Mouse (Mus musculus) left cerebral cortex, postnatal 14 days (tissue): ENCODE results near the gene Prkcq. TPM values are rescaled to one million over a fixed set of nuclear protein-coding genes. Genes with fewer than 3 reads are reported as not detected.
"Not testable (repeated sequence)": the region's sequence is repeated elsewhere in the genome, so short reads cannot be mapped to it uniquely, and the experiment has no call there.

ENCODE experiments used
- DNase-seq, 2 experiments: peaks; one replicate each; pipeline ENCODE4 v3.0.0; 2021 to 2022; ENCODE audit warnings: low spot score in 2 of 2, mixed read lengths in 1 of 2
- intact Hi-C: fragments of 180-260 bp; cut with DNase I; formaldehyde crosslinking; loops from one replicate; pipeline ENCODE4 v1.15.1; 2025
- total RNA-seq, 2 experiments: library from RNA; stranded (reverse); gene quantifications; 2 replicates each; pipeline ENCODE4 v1.2.3; 2021

Prkcq gene
- total RNA-seq, 2 experiments from 2014 or later, result 9.4 to 12.7 TPM

DNA sequence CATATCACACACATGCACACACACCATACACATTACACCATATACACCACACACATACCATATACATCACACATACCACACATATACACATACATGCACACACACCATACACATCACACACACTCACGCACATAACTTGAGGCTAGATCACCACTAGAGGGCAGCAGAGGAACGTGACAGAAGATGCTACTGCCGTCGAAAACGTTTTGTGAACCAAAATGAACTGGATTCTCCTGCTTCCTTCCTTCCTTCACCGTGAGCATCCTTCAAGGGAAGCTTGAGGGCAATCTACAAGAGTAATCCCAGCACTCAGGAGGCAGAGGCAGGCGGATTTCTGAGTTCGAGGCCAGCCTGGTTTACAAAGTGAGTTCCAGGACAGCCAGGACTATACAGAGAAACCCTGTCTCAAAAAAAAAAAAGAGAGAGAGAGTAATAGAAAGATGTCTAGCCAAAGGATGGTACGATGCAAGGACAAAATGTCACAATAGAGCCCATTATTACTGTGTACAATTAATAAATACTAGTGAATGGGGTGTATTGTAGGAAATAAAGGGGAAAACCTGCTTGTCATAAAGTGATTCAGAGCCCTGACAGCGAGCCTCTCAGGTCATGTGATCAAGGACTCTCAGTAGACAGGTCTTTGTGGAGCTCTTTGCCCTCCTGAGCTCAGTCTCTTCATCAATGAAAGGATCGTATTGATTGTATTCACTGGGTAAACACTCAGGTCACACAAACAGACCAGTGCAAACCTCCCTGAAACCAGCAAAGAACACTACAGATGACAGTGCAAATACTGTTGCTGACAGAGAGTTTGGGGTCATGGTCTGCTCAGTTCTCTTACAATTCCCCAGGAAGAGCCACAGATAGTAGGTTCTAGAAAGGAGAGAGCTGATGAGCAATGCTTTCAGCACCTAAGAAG lies 159.9 kb downstream of the Prkcq start:
- intact Hi-C loops, result loop anchor here (1.0 to 2.0 kb wide), 2 partner anchors 170 to 211 kb away; no protein-coding TSS in a partner anchor
- DNase-seq, result peak; percentile 78

DNA sequence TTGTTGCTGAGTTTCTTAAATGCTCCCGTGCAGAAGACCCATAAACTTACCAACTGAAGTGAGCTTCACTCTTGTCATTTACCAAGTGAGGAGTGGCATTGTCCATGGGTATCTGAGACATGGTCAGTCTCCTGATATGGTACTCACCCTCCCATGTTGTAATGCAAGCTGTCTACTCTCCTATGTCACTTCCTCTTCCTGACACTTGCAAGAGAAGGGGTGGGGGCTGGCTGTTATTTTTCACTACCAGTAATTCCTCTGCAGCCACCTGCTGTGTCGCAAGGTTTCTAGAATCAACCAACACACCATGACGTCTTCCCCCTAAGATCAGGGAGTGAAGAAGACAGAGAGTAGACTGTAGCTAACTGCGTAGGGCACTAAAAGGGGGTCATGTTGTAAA lies 160.6 kb downstream of the Prkcq start:
- DNase-seq, result no peak
- intact Hi-C loops, result no loop called here

DNA sequence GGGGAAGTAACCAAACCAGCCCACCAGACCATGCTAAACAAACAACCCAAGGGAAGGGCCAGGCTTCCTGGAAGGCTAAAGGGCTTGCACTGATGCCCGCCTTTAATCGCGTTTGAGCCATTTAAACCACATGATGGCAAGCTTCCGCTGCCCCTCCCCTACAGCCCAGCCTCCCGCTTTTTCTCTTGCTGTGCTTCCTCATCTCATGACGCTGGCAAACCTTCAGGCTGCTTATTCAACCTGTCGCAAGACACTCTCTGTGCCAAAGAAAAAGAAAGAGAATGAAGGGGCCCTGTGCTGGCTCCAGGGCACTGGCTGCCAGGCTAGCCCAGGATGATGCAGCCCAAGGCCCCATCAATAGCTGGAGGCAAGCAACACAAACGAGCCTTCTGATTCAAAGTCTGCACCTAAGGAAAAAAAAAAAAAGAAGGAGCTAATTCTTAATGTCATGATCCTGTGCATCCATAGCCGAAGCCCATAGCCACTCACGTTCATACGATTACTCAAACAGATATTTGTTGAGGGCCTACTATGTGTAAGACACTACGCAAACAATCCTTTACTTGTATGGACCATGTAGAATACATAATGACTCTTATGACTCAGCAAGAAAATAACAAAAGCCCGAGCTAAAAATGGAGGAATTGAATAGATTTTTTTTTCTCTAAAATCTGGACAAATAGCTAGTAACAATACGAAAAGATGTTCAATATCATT lies 161.6 kb downstream of the Prkcq start:
- DNase-seq, result peak; percentile 18 to 44
- intact Hi-C loops, result no loop called here

- intact Hi-C loops, result no loop called here
- no peak for DNase-seq
These were observed 164.4 kb downstream of the Prkcq start for GRCm38 (mm10) chr2:11336320-11336719.

DNA sequence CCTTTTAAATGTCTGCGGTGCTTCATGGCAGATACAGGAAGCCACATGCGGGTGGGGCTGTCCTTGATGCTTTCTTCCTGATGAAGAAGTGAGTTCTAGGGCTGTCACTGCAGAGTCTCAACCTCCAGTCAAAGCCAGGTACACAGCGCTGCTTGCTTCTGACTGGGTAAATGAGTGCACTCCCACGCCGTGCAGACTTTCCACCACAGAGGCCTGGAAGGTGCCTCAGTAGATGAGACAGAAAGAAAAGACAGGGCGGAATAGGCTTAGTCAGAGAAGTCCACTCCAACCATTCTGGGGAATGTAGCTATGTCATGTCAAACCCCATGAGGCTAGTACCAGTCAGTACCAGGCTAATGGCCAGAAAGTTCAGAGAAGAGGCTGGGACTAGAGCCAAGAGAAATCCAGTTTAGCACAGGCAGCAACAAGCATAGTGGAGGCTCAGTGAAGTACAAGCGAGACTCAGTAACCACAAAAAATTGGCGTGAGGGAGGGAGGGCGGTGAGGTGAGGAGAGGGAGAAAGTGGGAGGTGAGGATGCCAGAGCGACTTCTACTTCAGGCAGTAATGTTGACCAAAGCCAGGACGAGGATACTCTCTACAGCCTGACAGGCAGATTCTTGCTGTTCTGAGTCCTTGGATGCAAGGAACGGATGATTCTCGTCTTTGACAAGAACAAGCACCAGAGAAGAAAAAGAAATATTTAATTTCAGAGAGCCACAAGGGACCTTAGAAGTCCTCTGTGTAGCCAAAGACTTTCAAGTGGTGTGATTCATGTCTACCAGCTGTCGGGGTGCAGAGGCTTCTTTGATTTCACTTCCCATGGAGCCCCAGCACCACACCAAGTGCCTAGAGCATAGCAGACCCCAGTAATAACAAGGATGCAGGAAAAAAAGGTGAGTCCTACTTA lies 167.3 kb downstream of the Prkcq start:
- intact Hi-C loops, result no loop called here
- DNase-seq, result peak; percentile 8 to 45

- intact Hi-C loops, result no loop called here
- DNase-seq, result no peak
These were observed 172.8 kb downstream of the Prkcq start for GRCm38 (mm10) chr2:11344691-11345090.

- intact Hi-C loops, DNase-seq: not testable (repeated sequence)
These were observed 174.5 kb downstream of the Prkcq start for GRCm38 (mm10) chr2:11346419-11346818.

GRCm38 (mm10) chr2:11347791-11348190 lies 175.9 kb downstream of the Prkcq start:
- DNase-seq, result peak; percentile 15 to 40
- intact Hi-C loops, result no loop called here
